Mouse (Mus musculus) CD8-positive naive resting alpha-beta T cell, adult 57 days (primary cell): Measurements from ENCODE around the gene Tmem72. TPM values are rescaled to one million over a fixed set of nuclear protein-coding genes. Genes with fewer than 3 reads are reported as not detected.

Experiments used
- total RNA-seq: library from RNA; stranded (reverse); gene quantifications from one replicate; pipeline ENCODE4 v1.2.4, GENCODE M21; 2023

Gene Tmem72
- total RNA-seq = 0.15 TPM

GRCm38 (mm10) chr6:116716666-116717065, at the start of gene Tmem72:
Tmem72 (minus strand) TSS chr6:116716913.

GRCm38 (mm10) chr6:116673471-116674282, 43.0 kb downstream of the Tmem72 start, which contains the start of gene Rassf4:
Rassf4 (minus strand) TSS chr6:116673952.

GRCm38 (mm10) chr6:116650406-116650805, 66.3 kb downstream of the Tmem72 start, which contains the start of gene Depp1:
Depp1 (plus strand) TSS chr6:116650609.

Other genes with a start within 250 kb of the Tmem72 start
- gene Olfr211, start 227.8 kb downstream of the Tmem72 start, total RNA-seq = not detected
- not detected for gene Olfr212, start 210.4 kb downstream of the Tmem72 start, total RNA-seq
- gene Olfr213, start 178.5 kb downstream of the Tmem72 start, total RNA-seq = not detected
- gene Gm5580, start 165.8 kb downstream of the Tmem72 start, total RNA-seq = 2.8 TPM
- not detected for gene Olfr214, start 162.7 kb downstream of the Tmem72 start, total RNA-seq
- not detected for gene Olfr215, start 132.7 kb downstream of the Tmem72 start, total RNA-seq
- gene Zfp422, start 87.9 kb downstream of the Tmem72 start, total RNA-seq = 24.8 TPM
- not detected for gene Depp1, start 66.3 kb downstream of the Tmem72 start, total RNA-seq
- gene Rassf4, start 43.0 kb downstream of the Tmem72 start, total RNA-seq = 3.6 TPM